Mouse (Mus musculus): ENCODE results near the gene Ecpas. TPM values are rescaled to one million over a fixed set of nuclear protein-coding genes. Genes with fewer than 3 reads are reported as not detected.

Gene Ecpas
- total RNA-seq, 2 experiments from 2014 or later = 143 to 147 TPM

DNA sequence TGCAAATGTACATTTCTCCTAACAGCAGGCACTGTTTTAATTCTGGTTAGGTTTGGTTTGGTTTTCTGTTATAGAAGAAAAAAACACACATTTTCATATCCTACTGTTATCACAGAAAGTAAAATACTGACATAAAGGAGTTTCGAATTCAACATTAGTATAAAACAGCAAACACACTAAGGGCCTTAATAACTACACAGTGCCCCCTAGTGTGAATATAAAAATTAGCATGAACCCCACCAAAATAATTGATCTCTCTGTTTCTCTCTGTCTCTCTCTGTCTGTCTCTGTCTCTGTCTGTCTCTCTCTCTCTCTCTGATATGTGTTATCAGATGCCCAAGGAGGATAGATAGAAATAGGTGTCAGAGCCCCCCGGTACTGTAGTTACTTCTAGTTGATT lies 163.0 kb downstream of the Ecpas start:
- DNase-seq = no peak
- intact Hi-C loops (cut with DNase I) = loop anchor here (5.0 kb wide), 1 partner anchor 197 kb away; the partner anchor contains the start of gene Lpar1

DNA sequence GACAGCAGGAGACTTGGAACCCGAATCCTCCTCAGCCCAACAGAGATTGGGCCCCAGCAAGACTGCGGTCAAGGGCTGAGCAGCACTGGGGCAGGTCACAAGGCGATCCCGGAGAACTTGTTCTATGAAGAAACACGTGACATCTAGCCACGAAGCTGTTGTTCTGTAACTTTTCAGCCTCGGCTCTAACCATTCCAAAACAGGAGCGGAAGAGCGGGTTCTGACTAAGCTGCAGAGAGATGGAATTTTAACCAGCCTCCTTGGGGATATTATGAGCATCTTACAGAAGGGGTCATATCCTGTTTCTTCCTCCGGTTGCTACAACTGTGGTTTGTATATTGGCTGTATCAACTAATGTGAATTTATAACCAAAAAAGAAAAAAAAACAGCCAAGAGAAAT lies 163.4 kb downstream of the Ecpas start:
- intact Hi-C loops (cut with DNase I) = loop anchor here (5.0 kb wide), 1 partner anchor 197 kb away; the partner anchor contains the start of gene Lpar1
- DNase-seq = peak; percentile 2

Other genes with a start within 250 kb of the Ecpas start
- under 1 TPM; 0.30 to 0.34 TPM for gene Olfr267, start 125.0 kb downstream of the Ecpas start, total RNA-seq (2021)
- gene Zkscan16, start 30.9 kb upstream of the Ecpas start, total RNA-seq (2021) = 10 to 100 TPM; 11.9 to 13.0 TPM
- 1 to 10 TPM; 5.4 to 6.2 TPM for gene Ptgr1, start 74.4 kb upstream of the Ecpas start, total RNA-seq (2021)
- gene Dnajc25, start 82.3 kb upstream of the Ecpas start, total RNA-seq (2021) = 1 to 10 TPM; 8.4 to 8.8 TPM
- gene Gm20503, start 90.5 kb upstream of the Ecpas start, total RNA-seq (2021) = 1 to 10 TPM in 1 of 2 experiments, not detected in 1; 2.3 TPM
- 100 to 1,000 TPM; 145 to 167 TPM for gene Gng10, start 122.3 kb upstream of the Ecpas start, total RNA-seq (2021)
- not detected for gene AI481877, start 226.2 kb upstream of the Ecpas start, total RNA-seq (2021)

Measured in left cerebral cortex, postnatal 4 days (tissue).